Mouse (Mus musculus): Measurements from ENCODE around the gene Mvk. TPM values are rescaled to one million over a fixed set of nuclear protein-coding genes. Genes with fewer than 3 reads are reported as not detected.

The Mvk gene
- 22.9 TPM for total RNA-seq (2023)

DNA sequence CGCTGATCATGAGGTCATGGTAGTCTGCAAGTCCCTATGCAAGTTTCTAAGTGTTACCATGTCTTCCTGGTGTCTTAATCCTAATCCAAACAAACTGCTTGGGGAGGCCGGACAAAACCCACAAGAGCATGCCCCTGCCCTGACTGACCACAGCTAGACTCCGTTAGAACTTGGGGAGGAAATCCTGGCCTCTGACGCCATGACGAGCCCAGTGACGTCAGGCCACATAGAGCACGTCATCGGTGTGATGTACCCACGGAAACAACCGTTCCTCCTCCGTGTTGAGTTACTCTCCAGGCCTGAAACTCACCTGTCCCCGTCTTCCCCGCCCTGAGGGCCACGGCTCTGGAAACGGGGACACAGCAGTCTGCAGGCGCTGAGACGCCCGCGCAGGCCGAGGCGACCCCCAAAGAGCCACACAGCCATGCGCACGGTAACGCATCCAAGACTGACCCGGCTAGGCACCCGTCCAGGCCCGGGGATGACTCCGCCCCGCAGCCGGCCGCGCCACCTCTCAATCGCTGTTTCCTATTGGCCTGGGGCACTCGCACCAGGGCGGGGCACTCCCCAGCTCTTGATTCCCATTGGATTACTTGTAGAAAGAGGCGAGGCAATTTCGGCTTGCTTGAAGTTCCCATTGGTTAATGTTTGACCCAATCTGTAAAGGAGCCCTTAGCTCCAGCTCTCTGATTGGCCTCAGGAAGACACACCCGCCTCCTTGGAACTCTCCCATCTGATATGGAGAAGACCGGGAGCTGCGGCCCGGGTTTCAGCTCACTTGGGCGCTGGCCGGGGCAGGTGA lies at the start of gene Mvk, which contains the start of gene Mmab:
Mvk (plus strand) TSS at position 704 of the 802 bp plus-strand sequence.
Mmab (minus strand) TSS at position 495 of the 802 bp plus-strand sequence.

Other genes starting within 250 kb of the Mvk start
- not detected for gene Foxn4, start 170.5 kb upstream of the Mvk start, total RNA-seq (2023)
- 4.4 TPM for gene Myo1h, start 155.1 kb upstream of the Mvk start, total RNA-seq (2023)
- 115 TPM for gene Kctd10, start 63.8 kb upstream of the Mvk start, total RNA-seq (2023)
- gene Ube3b, start 63.7 kb upstream of the Mvk start, total RNA-seq (2023), result 49.4 TPM
- gene Mmab, start 209 bp upstream of the Mvk start, total RNA-seq (2023), result 9.3 TPM
- gene Fam222a, start 123.7 kb downstream of the Mvk start, total RNA-seq (2023), result 14.7 TPM
- gene Trpv4, start 214.2 kb downstream of the Mvk start, total RNA-seq (2023), result 0.23 TPM
- 106 TPM for gene Gltp, start 246.7 kb downstream of the Mvk start, total RNA-seq (2023)

All from CD4-positive naive resting alpha-beta T cell, adult 76 days (primary cell).